Mouse (Mus musculus): ENCODE data around the gene Gm3667. TPM values are rescaled to one million over a fixed set of nuclear protein-coding genes. Genes with fewer than 3 reads are reported as not detected.
"Not testable (repeated sequence)": the region's sequence is repeated elsewhere in the genome, so short reads cannot be mapped to it uniquely, and the experiment has no call there.

Gm3667 gene
- polyA plus RNA-seq (2017; shearing (Covaris generic)): 10 to 100 TPM in 1 of 2 experiments, 1 to 10 TPM in 1; 6.1 to 10.2 TPM

DNA sequence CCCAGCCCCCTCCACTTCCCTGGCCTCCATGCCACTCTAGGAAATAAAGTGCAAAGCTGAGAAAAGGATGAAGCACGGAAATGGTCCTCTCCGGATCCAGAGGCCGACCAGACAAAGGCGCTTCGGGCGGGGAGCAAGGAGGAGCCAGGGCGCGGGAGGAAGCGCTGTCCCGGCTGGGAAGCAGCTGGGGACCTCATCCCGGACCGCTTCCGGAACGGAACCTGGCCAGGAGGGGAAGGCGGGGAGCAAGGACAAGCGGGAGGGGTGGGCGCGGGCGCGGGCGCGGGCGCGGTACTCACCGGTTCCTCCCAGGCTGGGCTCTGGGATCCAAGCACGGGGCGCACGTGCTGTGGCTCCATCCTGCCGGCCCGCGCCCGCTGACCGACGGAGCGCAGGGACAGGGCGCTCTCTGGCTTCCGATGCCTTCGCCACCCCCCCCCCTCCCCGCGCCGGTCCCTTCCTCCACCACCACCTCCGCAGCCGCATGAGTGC, at the start of gene Gm3667:
Gm3667 (minus strand) TSS at position 442 of the 492 bp plus-strand sequence.
- not testable (repeated sequence) for ATAC-seq

DNA sequence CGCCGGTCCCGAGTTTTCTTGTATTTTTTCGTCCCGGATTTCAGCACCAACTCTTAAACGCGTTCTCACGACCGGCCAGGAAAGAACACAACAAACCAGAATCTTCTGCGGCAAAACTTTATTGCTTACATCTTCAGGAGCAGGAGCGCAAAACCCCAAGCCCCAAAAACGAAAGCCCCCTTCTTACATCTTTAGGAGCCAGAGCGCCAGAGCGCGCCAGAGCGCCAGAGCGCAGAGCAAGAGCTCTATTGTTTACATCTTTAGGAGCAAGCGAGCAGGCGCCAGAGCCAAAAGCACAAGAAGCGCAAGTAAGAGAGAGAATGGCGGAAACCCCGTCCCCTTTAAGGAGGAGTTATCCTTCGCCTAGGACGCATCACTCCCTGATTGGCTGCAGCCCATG, 10.1 kb upstream of the Gm3667 start:
- ATAC-seq: not testable (repeated sequence)

DNA sequence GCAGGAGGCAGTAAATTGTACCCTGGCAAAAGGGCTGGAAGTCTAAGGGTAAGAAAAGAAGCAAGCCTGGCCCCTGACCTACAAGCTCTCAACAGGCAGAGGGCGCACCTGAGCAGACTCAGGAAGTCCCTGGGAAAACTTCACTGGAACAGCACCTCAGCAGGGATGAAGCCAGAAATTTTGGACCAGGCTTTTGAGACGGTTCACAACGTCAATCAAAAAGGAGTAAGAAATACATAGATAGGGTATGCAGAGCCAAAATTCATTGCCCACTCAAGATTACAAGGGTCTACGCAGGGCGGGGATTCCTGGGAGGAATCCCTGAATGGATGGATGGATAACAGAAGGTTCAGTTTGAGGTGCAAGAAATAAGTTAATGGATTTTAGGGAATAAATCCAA, 951 bp downstream of the Gm3667 start:
- not testable (repeated sequence) for ATAC-seq

DNA sequence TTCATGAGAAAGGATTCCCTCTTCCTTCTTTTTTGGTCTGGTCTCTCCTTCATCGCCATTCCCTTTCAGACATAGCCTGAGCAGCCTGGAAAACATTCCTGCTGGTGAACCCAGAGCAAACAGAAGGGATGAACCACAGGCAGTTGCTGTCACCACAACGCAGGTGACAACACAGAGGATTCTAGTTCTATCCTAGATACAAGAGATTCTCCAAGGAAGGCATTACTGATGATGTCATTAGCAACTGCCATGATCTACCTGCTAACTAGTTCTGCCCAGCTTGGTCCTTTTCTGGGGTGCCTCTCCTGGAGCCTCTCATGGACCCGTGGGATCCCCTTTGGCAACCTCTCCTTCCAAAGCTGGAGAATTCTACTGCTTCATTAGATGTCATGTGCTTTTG, 49.6 kb downstream of the Gm3667 start, which contains the start of gene Gm3642:
Gm3642 (minus strand) TSS at position 101 of the 400 bp plus-strand sequence.
- not testable (repeated sequence) for ATAC-seq

DNA sequence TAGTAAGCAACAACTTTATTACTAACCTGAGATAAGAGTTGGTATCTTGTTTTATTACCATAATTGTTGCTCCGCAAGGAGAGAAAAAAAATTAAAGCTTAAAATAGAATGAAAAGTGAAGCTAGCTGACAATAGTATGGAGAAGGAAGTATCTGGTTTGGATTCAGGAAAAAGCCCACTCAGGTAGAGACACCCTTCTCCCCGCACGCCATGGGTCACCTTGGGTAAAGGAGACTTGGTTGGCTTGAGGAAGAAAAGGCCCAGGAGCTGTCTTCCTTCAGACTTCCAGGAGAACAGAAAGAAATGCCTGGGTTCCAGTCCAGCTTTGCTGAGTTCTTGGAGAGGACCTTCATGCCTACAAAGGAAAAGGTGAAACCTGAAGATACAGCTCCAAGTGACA, 66.5 kb downstream of the Gm3667 start:
- ATAC-seq: not testable (repeated sequence)

Other genes starting within 250 kb of the Gm3667 start
- not detected for gene Gm10251, start 205.8 kb downstream of the Gm3667 start, polyA plus RNA-seq (2017; shearing (Covaris generic))
- not detected for gene Gm8050, start 169.7 kb downstream of the Gm3667 start, polyA plus RNA-seq (2017; shearing (Covaris generic))
- gene Gm3636, start 147.6 kb downstream of the Gm3667 start, polyA plus RNA-seq (2017; shearing (Covaris generic)): 10 to 100 TPM in 1 of 2 experiments, 1 to 10 TPM in 1; 9.5 to 18.6 TPM
- gene Gm8362, start 115.6 kb downstream of the Gm3667 start, polyA plus RNA-seq (2017; shearing (Covaris generic)): not detected
- gene Gm3642, start 49.7 kb downstream of the Gm3667 start, polyA plus RNA-seq (2017; shearing (Covaris generic)): not detected
- not detected for gene Gm6356, start 83.9 kb upstream of the Gm3667 start, polyA plus RNA-seq (2017; shearing (Covaris generic))
- 1 to 10 TPM in 1 of 2 experiments, under 1 TPM in 1; 0.86 to 2.7 TPM for gene Gm10406, start 137.5 kb upstream of the Gm3667 start, polyA plus RNA-seq (2017; shearing (Covaris generic))
- gene Gm3685, start 155.0 kb upstream of the Gm3667 start, polyA plus RNA-seq (2017; shearing (Covaris generic)): not detected
- gene Gm3696, start 210.7 kb upstream of the Gm3667 start, polyA plus RNA-seq (2017; shearing (Covaris generic)): 1 to 10 TPM; 3.3 to 5.9 TPM
- gene Gm6676, start 235.4 kb upstream of the Gm3667 start, polyA plus RNA-seq (2017; shearing (Covaris generic)): not detected

All from activated CD4-positive, CD25-positive, alpha-beta regulatory T cell, adult 4 months (primary cell).